Mouse (Mus musculus) thymus, postnatal 4 days (tissue): ENCODE data around the gene Fyttd1.
"Not testable (repeated sequence)": the region's sequence is repeated elsewhere in the genome, so short reads cannot be mapped to it uniquely, and the experiment has no call there.

Experiments
- DNase-seq: peaks from one replicate; pipeline ENCODE4 v3.0.0; 2021

Fyttd1 gene

DNA sequence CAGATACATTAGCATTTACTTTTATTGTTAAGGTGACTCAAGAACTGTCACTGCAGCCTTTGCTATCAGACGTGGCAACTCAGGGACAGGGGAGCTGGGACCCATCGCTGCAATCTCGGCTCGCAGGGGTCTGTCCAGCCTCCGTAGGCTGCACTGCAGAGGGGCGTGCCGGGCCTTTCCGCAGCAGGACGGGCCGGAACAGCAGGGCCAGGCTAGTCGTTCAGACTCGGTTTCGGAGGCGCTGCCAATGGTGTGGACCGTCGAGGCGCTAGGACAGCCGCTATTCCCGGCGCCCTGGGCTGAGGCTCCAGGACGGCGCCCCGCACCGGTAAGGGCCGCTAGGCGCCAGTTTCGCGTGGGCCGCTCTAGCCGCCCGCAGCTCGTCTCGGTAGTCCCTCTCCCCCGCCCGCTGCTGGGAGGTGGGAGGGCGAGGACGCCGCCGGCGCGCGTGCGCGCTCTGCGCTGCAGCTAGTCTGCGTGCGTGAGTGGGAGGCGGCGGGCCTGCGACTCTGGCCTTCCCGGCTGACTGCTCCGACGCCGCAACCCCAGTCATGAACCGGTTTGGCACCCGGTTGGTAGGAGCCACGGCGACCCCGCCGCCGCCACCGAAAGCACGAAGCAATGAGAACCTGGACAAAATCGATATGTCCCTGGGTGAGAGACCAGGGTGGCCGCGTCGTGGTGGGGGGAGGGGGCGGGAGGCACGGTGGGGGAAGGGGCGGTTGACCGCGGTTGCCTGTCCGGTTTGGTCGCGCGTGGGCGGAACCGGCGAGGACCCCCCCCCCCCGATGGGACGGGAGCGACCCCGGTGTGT lies at the start of gene Fyttd1, which contains the start of gene Rubcn:
Gene Fyttd1, plus strand, starts transcription at position 158 of the 814 bp plus-strand sequence.
Gene Rubcn, minus strand, starts transcription at position 424 of the 814 bp plus-strand sequence.
- DNase-seq = peak; percentile 96

DNA sequence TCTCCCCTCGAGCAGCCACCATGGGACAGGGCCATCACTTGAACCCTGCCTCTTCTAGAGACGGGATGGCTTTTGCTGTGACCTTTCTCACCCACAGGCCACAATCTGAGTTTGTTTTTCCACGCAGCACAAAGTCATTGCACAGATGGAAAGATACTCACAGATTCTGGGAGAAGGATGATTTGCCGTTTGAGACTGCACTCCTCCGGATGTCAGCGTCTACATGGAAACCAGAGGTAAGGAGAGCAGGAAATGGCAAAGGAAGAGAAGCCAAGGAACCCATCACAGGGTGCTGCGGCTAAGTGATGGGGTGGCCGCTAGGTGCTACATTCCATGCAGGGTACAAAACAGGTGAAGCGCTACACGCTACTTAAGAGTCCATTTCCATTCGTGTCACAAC lies 48.2 kb upstream of the Fyttd1 start:
- DNase-seq = no peak

DNA sequence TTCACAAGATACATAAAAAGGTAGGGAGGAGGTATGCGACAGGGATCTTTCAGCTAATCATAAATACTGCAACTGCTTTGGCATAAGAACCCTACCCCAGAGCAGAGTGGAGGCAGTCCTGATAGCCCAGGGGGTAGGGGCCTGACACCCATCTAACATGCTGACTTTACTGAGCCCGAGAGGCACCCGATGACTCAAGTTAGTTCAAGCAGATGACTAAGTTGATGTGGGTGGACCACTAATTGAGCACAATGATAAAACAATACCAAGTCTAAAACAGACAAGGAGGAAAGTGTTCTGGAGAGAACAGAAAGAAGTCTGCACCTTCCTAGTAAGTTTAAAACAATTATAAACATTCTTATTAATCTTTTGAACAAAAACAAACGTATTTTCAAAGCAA lies 45.8 kb upstream of the Fyttd1 start:
- no peak for DNase-seq

DNA sequence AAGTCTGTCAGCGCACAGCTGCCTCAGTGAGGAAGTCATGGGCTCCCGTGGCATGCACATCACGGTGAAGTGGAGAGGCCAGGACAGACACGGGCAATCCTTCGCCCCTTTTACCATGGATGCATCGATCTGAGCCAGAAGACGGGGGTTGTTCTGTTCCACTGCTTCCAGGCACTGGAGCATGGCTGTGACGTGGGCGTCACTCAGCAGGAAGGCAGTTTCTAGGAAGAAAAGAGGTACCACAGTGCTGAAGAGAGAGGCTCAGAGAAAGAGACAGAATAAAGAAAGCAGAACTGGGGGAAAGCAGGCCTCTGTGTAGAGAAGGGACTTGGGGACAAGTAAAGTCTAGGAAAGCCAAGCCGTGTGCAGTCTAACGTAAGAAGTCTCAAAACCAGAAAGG lies 30.2 kb upstream of the Fyttd1 start:
- DNase-seq = no peak

DNA sequence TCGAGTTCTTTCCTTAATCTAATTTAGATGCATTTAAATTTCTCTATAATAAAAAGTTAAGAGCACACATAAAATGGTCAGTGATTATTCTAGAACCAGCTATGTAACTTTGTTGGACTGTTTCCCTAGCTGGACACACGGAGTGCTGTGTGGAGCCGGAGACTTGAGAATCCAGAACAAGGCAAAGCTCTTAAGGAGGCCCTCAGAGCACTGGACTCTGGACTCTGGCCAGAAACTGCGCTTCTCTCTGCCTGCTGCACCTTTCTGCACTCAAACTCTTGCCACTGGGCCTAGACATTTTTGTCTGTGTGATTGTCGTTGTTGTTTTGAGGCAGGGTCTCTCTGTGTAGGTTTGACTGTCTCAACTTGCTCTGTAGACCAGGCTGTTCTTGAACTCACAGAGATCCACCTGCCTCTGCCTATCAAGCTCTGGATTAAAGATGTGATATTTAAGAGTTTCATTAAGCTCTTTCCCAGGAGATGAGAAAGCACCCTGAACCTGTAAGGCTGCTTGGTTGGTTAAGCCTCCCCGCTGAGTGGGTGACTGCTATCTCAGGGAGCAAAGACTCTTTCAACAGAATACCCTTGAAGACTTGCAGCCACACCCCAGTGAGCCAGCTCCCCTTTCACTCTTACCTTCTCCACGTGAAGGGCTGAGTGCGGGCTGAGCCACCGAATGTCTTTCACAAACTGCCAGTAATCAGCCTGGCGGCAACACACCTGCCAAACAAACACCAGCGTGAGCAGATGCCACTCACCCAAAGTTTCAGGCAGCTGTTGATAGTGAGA lies 28.1 kb upstream of the Fyttd1 start:
- peak; percentile 50 for DNase-seq

DNA sequence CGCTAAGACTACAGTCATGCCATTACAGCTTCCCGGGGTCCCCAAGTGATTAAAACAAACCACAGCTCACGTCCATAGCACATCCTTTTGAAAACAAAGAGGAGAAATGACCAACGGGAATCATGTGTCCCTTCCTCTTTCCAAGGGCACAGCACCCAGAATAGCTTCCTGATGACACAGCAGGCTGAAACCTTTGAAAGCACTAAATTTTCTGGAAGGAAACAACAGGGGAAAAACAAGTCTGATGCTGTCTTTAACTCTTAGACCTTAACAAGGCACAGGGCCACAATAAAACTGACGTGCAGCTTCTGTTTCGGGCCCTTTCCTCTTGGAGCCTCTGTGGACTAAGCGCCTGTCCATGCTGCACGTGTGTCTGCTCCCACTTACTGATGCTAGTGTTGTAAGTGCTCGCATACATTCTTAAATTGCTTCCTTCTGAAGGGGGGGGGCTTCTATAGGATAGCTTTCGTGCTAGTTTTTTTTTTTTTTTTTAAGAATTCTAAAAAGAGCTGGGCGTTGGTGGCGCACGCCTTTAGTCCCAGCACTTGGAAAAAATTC lies 23.7 kb upstream of the Fyttd1 start:
- peak; percentile 41 for DNase-seq

DNA sequence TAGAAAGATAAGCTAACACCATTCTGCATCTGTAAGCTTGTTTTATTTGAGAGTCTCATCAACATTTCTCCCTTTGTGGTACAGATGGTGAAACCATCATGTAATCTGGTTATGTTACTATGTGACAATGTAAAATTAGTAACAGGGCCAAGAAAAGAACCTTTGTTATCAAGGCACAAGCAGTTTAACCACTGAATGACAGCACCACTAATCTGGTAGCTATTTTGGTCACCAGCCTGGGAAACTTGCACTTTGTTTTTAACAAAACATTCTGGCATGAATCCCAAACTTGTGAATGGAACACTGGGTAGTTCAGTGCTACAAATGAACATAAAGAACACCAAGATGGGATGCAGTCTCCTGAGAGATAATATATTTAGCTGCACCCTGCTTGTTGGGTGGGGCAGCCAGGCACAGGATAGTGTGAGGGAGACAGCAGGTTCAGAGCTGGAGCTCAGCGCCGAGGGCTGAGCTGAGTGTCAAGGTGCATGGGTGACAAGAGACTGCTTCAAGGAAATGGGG lies 23.2 kb upstream of the Fyttd1 start:
- DNase-seq = peak; percentile 48

DNA sequence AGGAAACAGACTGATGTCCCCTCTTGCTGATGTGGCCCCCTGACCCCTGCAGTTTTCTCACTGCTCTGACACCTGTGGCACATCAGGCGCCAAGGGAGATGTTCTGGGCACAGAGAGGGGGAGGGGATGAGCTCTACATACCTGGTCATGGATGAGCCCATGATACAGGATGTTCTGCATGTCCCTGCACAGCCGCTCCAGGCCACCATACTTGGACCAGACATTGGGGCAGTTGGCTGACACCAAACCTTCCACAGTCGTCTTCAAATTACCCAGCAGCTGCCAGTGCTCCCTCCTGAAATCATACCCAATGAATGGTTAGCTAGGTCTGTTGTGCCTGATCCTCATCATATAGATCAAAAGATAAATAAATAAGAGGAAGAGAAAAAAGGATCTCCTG lies 20.5 kb upstream of the Fyttd1 start:
- no peak for DNase-seq

DNA sequence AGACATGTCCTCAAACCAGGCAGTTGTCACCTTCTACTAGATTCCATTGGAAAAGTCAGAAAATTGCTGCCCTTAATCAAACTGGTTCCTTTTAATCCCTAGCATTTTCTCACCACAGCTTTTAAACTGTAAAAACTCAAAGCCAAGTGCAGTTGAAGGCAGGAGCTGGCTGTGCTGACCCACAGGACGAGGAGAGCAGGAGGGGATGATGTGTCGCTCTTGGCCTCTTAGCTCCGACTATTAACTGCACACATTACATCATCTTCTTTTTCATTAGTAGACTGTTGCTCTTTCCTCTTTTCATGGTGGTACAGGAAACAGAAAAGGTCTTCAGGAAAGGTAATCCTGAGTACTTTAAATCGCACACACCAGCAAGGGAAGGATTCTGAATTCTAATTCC lies 18.9 kb upstream of the Fyttd1 start:
- no peak for DNase-seq

DNA sequence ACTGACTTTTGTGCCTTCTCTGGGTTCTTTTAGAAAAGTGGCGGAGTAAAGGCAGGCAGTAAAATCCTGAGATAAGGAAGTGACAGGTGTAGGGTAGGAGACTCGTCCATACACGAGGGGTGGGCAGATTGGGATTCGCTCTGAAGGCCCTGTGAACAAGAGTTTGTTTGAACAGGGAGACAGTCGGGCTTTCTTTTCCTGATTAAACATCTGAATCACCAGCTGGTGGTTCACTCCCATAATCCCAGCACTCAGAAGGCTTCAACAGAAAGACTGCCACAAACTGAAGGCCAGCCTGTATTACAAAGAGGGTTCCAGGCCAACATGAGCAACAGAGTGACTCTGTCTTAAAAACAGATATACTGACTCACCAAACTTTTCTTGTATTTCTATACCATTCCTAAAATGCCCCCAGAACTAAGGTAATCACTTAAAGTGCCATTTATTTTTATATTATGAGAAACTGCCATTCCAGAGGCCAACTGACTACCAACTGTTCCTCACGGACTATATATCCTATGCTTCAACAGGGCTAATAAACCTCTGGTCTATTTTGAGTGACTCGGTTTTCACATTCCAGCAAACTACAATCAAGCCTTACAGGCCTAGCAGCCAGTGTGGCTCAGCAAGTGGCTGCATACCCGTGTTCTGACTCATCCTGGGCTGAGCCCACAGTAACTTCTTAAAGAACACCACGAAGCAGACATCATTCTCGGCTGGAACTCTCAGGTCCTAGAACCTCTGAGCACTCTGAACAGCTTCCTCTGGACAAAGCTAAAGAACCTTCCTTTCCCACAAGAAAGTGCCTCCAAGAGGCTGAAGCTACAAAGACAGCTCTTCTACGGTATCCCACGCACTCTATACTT lies 18.3 kb upstream of the Fyttd1 start:
- no peak for DNase-seq

DNA sequence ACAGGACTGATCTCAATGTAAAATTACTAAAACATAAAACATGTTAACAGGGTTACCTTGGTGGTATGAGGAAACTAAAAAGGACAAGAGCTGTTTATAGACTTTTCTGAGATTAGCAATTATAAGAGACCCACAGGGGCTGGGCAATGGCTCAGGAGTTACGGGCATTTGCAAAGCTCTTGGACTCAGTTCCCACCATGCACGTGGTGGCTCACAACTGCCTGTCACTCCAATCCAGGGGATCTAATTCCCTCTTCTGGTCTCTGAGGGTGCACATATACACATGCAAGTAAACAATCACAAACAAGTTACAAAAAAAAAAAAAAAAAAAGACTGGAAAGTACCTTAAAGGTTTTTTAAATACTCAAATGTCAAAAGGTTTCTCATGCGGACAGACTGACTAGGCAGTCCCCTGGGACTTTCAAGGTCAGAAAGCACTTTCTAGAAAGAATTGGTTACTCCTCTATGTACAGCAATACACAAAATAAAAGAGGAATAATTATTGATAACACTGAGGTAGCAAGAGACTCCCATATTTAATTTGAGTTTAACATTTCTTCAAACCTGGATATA lies 15.4 kb upstream of the Fyttd1 start:
- DNase-seq = no peak

DNA sequence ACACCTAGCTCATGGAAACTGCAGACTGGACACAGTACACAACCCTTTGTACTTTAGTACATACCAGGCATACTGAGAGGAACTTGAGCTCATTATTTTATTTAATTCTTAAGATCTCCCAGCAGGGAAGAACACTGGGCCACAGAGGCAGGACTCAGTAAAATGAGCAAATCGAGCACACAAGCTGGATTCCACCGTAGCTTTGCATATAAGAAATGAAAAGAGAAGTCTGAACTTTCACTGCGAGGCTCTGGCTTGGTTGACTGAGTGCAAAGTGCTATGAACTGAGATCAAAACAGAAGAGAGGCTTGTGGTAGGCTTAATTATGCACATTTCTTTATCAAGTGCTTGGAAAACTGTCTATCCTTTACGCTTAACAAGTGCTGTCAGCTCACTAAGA lies 11.9 kb upstream of the Fyttd1 start:
- DNase-seq = no peak

DNA sequence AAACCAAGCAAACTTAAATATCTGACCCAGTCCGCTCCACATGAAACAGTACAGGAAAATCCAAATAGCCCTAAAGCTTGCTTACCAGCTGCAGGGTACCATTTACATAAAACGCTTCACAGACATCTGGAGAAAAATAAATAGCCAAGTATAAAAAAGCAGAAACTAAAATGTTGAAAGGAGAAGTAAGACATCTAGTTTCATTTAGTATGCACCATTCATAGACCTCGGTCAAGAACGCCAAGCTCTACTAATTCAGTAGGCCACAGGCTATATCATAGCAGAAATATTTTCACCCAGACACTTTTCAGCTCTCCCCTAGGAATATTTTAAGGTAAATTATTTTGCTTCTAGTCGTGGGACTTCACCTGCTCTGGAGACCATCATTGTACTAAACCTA lies 10.6 kb upstream of the Fyttd1 start:
- no peak for DNase-seq

DNA sequence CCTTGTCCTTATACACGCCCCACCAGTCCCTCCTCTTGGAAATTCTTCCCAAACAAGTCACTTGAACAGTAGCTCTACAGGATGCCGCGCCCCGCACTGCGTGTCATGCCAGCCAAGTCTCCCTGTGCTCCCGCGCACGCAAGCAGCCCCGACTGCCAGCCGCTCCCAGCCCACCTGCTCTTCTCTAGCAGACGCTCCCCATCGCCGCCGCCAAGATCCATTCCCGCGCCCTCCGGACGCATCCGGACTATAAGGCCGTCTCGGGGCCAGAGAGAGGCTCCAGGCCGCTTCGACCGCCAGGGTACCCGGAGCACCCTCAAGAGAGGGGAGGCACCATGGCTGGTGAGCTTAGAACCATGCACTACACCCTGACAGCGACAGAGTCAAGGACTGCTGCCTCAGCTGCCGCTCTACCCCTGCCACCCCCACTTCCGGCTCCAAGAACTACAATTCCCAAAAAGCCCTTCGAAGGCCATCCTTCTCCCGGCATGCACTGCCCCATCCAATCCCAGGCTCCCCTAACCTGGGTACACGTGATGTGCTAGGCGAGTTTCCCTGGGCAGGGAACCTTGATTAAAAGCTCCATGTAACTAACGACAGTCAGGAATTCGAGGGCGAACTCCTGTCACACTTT lies 9.3 kb upstream of the Fyttd1 start:
- peak; percentile 86 for DNase-seq

DNA sequence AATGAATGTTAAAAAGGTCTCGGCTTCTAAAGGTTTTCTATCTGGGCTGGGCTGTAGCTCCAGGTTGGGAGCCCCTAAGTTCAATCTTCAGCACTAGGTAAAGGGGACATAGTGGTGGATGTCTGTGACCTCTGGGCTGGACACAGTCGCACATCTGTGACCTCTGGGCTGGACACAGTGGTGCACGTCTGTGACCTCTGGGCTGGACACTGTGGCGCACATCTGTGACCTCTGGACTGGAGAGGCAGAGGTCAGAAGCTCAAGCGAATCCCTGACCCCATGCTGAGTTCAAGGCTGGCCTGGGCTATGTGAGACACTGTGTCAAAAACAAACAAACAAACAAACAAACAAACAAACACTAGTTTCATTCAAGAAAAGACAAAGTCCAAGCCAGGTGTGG lies 7.1 kb upstream of the Fyttd1 start:
- DNase-seq = no peak

DNA sequence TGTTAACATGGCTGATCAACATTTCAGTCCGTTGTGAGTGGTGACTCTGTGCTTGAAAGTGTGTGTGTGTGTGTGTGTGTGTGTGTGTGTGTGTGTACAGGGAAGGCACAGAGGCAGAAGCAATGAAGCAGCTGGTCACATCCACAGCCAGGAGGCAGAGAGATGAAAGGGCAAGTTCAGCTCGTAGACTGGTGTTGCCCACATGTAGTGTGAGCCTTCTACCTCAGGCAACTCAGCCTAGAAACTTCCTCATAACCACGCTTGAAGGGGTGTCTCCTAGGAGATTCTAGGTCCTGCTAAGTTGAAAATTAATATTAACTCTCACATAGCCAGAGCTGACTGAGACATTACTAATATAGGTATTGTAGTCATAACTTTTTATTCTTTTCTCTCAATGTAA lies 3.9 kb upstream of the Fyttd1 start:
- DNase-seq = no peak

DNA sequence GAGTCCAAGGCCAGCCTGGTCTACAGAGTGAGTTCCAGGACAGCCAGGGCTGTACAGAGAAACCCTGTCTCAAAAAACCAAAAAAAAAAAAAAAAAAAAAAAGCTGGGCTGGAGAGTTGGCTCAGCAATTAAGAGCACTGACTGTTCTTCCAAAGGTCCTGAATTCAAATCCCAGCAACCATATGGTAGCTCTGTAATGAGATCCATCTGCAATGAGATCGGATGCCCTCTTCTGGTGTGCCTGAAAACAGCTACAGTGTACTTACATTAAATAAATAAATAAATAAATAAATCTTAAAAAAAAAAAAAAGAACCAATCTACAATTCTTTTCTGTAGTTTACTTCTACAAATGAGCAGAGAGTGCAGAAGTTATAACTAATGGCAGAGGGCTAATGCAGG lies 2.0 kb upstream of the Fyttd1 start:
- DNase-seq = not testable (repeated sequence)

DNA sequence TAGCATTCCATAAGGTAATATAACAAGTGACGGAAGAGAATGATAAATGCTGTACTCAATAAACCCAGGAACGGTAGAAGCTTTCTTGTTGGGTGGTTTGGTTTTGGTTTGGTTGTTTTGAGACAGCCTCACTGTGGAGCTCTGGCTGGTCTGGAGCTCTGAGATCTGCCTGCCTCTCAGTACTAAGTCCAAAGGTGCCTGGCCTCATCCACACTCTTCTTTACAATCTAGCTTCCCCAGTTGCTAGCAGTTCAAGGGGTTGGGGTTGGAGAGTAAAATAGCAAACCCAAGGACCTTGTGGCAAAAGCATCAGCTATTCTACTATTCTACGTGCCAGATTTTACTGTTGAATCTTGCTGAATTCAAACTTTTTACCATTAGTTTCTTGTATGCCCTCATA lies 1.5 kb upstream of the Fyttd1 start:
- no peak for DNase-seq

DNA sequence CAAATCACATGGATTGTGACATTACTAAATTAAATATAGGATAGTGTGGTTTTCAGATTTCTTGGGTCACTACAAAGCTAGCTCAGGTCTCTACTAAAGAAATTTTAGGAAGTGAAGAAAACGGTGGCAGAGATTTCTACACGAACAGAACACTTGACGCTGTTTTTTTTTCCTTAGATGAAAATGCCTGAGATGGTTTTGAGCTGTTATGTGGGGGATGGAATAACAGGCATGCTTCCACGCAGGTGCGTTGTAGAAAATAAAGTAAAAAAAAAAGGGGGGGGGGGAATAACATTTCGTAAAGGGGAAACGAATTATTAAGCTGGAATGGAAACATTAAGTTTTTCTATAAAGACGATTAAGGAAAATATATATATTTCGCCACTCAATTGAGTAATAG lies 469 bp upstream of the Fyttd1 start:
- no peak for DNase-seq

DNA sequence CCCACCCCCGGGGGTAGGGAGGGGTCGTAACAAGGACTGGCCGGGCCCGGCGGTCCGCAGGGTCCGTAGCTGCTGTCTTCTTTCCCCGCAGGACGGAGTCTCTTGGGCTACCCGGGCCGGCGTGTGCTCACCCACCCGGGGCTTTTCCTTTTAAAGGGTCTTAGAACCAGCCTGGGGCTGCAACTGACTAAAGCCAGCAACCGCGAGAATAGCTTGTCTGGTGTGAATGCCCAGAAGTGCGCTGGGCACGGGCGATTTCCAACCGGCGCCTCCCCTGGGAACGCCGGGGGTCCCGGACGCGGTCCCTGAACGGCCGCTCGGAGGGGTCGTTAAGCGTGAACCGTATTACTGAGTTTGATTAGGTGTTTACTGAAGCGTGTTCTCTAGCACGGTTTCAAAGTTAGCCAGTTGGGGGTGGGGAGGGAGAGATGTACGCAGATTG lies 878 bp downstream of the Fyttd1 start:
- peak; percentile 41 for DNase-seq
